Mouse (Mus musculus): ENCODE data around the gene Ankrd12. TPM values are rescaled to one million over a fixed set of nuclear protein-coding genes. Genes with fewer than 3 reads are reported as not detected.
A peak's percentile ranks its signal among the peaks of the same experiment; 100 is the strongest.
"Not testable (repeated sequence)": the region's sequence is repeated elsewhere in the genome, so short reads cannot be mapped to it uniquely, and the experiment has no call there.

Ankrd12 gene
- polyA plus RNA-seq, 1 experiment from 2014 or later: 30.3 TPM

DNA sequence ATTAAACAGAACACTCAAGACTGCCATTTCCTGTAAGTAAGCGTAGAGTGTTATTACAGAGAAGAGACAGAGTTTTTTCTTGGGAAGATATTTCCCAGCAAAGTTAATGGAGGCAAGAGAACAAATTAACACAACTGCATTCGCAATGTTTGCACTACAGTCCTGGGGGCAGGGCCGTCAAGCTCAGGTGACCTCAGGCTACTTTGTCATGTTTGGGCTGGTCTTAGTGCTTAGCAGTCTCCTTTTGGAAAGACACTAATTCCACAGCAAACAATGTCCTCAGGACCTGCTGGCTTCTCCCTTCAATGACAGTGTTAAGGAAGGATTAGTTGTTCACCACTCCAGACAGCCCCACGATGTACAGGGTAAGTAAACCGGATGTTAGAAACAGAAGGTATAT, 35.9 kb downstream of the Ankrd12 start:
- Histone ChIP-seq H3K9ac (ENCODE audit: low read length) (no peak overlapping the region), H3K27ac (ENCODE audit: low read length) (peak overlapping the region; percentile 60), H3K4me2 (ENCODE audit: low read depth, low read length) (no peak overlapping the region), H3K27me3 (ENCODE audit: control insufficient read depth, insufficient read depth, low read length) (no peaks in the 10 kb centered on the region), H3K9me3 (replicated peaks; ENCODE audit: control insufficient read depth, low read length) (no peaks in the 10 kb centered on the region), H3K36me3 (ENCODE audit: control insufficient read depth, insufficient read depth, low read length) (no peaks in the 10 kb centered on the region), H3K4me1 (ENCODE audit: control insufficient read depth, insufficient read depth, low read length) (peaks cover 5% of the 10 kb centered on the region), H3K4me3 (replicated peaks; ENCODE audit: low read length) (no peak overlapping the region)
- 0 out of 2 replicates have a peak, but pooled peaks have one; percentile 29 for ATAC-seq (ENCODE audit: insufficient read depth, low FRiP score)
- 30% methylated on average over 5 of the region's 5 CpGs for WGBS

DNA sequence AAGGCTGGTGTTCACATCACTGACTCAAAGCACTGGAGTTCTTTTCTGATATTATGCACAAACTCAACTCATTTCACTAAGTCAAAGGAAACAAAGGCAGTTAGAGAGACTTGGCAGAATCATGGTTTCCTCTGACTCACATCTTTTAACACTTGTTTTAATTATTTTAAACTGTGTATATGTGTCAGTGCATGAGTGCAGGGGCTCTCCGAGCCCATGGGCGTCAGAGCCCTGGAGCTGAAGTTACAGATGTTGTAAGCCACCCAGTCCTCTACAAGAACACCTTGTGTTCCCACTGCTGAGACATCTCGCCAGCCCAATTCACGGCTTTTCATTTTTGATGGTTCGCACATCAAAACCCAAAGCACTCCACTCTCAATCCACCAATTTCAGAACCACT, 43.6 kb downstream of the Ankrd12 start:
- Histone ChIP-seq H3K4me1 (ENCODE audit: control insufficient read depth, insufficient read depth, low read length) (no peaks in the 10 kb centered on the region), H3K4me2 (ENCODE audit: low read depth, low read length) (no peak overlapping the region), H3K27ac (ENCODE audit: low read length) (no peak overlapping the region), H3K4me3 (replicated peaks; ENCODE audit: low read length) (no peak overlapping the region), H3K36me3 (ENCODE audit: control insufficient read depth, insufficient read depth, low read length) (no peaks in the 10 kb centered on the region), H3K9me3 (replicated peaks; ENCODE audit: control insufficient read depth, low read length) (no peaks in the 10 kb centered on the region), H3K27me3 (ENCODE audit: control insufficient read depth, insufficient read depth, low read length) (no peaks in the 10 kb centered on the region), H3K9ac (ENCODE audit: low read length) (no peak overlapping the region)
- 90% methylated on average over 5 of the region's 5 CpGs for WGBS
- no peak for ATAC-seq (ENCODE audit: insufficient read depth, low FRiP score)

DNA sequence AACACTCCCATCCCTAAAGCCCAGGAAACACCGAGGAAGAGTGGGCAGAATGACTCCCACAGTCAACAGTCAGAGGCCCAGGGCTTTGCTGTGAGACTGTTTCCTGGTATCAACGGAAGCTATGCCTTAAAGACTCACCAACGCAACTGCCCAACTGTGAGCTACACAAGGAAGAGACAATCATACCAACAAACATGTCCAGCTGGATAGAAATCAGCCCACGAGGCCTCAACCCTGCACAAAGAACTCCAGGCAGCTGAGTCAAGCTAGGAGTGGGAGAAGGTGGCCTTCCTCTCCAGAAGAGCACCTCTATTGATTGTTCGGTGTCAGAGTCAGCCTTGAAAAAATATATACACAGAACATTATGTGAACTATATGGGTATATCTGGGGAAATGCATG, 44.9 kb downstream of the Ankrd12 start:
- Histone ChIP-seq H3K9me3 (replicated peaks; ENCODE audit: control insufficient read depth, low read length) (no peaks in the 10 kb centered on the region), H3K27ac (ENCODE audit: low read length) (no peak overlapping the region)
- 80% methylated on average over 5 of the region's 5 CpGs for WGBS

DNA sequence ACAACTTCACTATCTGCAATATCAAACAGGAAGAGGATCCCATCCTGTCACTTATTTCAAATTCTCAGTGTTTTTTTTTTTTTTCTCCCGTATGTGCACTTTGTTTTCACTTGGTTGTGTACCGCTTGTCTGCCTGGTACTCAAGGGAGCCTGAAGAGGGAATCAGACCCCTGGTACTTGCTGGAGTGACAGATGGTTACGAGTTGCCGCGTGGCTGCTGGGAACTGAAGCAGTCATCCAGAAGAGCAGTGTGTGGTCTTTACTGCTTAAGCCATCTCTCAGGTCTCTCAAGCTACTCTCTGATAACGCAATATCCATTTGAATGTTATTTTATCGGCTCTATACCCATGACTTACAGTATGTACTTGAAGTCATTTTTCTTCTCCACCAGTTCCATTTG, 52.7 kb downstream of the Ankrd12 start:
- Histone ChIP-seq H3K4me3 (replicated peaks; ENCODE audit: low read length) (no peak overlapping the region), H3K9ac (ENCODE audit: low read length) (no peak overlapping the region), H3K4me1 (ENCODE audit: control insufficient read depth, insufficient read depth, low read length) (no peaks in the 10 kb centered on the region), H3K27ac (ENCODE audit: low read length) (no peak overlapping the region), H3K4me2 (ENCODE audit: low read depth, low read length) (no peak overlapping the region), H3K36me3 (ENCODE audit: control insufficient read depth, insufficient read depth, low read length) (0 out of 2 replicates have a peak, but pooled peaks cover 8% of the 10 kb centered on the region), H3K9me3 (replicated peaks; ENCODE audit: control insufficient read depth, low read length) (no peaks in the 10 kb centered on the region), H3K27me3 (ENCODE audit: control insufficient read depth, insufficient read depth, low read length) (no peaks in the 10 kb centered on the region)
- WGBS: 92% methylated on average over 7 of the region's 7 CpGs
- ATAC-seq (ENCODE audit: insufficient read depth, low FRiP score): no peak

More for the DNA sequence above, 44.9 kb downstream of the Ankrd12 start:
- ATAC-seq (ENCODE audit: insufficient read depth, low FRiP score): no peak
- H3K36me3 ChIP-seq (ENCODE audit: control insufficient read depth, insufficient read depth, low read length): 0 out of 2 replicates have a peak, but pooled peaks cover 2% of the 10 kb centered on the region
- H3K4me1 ChIP-seq (ENCODE audit: control insufficient read depth, insufficient read depth, low read length): no peaks in the 10 kb centered on the region
- H3K9ac ChIP-seq (ENCODE audit: low read length): no peak overlapping the region
- H3K4me2 ChIP-seq (ENCODE audit: low read depth, low read length): no peak overlapping the region
- no peaks in the 10 kb centered on the region for H3K27me3 ChIP-seq (ENCODE audit: control insufficient read depth, insufficient read depth, low read length)
- H3K4me3 ChIP-seq (replicated peaks; ENCODE audit: low read length): no peak overlapping the region

DNA sequence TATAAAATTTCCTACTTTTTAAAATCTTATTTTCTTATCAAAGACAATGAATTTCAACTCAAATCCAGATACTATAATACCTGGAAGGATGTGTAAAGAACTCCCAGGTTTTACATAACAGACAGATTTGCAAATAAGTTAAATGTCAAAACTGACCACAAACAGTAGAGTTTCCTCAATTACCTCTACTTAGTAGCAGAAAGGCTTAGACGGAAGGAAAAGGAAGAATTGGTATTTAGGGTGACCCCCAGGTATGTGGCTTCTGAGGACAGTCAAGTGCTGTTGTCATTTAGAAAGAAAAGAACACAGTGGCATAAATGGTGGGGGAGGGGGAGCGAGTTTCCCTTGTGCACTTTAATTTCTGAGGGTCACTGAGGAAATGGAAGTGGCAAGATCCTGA, 65.1 kb downstream of the Ankrd12 start:
- no peaks in the 10 kb centered on the region for H3K9me3 ChIP-seq (replicated peaks; ENCODE audit: control insufficient read depth, low read length)
- WGBS: 77% methylated on average over 2 of the region's 2 CpGs
- no peaks in the 10 kb centered on the region for H3K36me3 ChIP-seq (ENCODE audit: control insufficient read depth, insufficient read depth, low read length)
- H3K9ac ChIP-seq (ENCODE audit: low read length): no peak overlapping the region
- no peak overlapping the region for H3K4me3 ChIP-seq (replicated peaks; ENCODE audit: low read length)
- no peaks in the 10 kb centered on the region for H3K4me1 ChIP-seq (ENCODE audit: control insufficient read depth, insufficient read depth, low read length)
- ATAC-seq (ENCODE audit: insufficient read depth, low FRiP score): no peak
- H3K27ac ChIP-seq (ENCODE audit: low read length): no peak overlapping the region
- H3K4me2 ChIP-seq (ENCODE audit: low read depth, low read length): no peak overlapping the region
- H3K27me3 ChIP-seq (ENCODE audit: control insufficient read depth, insufficient read depth, low read length): no peaks in the 10 kb centered on the region

DNA sequence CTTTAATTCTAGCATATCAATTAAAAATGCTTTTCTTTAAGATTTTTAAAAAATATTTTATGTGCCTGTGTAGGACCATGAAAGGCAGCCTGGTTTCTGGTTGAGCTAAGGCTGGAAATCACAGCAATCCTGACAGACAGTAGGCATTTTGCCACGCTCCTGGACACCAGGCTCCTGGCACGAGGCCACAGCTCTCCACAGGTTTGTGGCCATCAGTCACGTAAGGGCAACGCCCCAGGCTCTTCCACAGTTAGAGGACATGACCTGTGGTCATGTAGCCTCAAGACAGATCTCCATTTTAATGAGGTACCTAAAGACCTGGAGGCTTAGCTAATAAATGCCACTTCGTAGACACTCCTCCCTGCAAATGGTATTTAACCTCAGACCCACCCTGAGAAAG, 69.0 kb downstream of the Ankrd12 start:
- H3K4me1 ChIP-seq (ENCODE audit: control insufficient read depth, insufficient read depth, low read length): no peaks in the 10 kb centered on the region
- H3K9ac ChIP-seq (ENCODE audit: low read length): no peak overlapping the region
- 64% methylated on average over 5 of the region's 5 CpGs for WGBS
- no peaks in the 10 kb centered on the region for H3K9me3 ChIP-seq (replicated peaks; ENCODE audit: control insufficient read depth, low read length)
- no peak overlapping the region for H3K4me2 ChIP-seq (ENCODE audit: low read depth, low read length)
- no peak overlapping the region for H3K4me3 ChIP-seq (replicated peaks; ENCODE audit: low read length)
- no peaks in the 10 kb centered on the region for H3K27me3 ChIP-seq (ENCODE audit: control insufficient read depth, insufficient read depth, low read length)
- H3K27ac ChIP-seq (ENCODE audit: low read length): no peak overlapping the region
- no peaks in the 10 kb centered on the region for H3K36me3 ChIP-seq (ENCODE audit: control insufficient read depth, insufficient read depth, low read length)
- no peak for ATAC-seq (ENCODE audit: insufficient read depth, low FRiP score)

DNA sequence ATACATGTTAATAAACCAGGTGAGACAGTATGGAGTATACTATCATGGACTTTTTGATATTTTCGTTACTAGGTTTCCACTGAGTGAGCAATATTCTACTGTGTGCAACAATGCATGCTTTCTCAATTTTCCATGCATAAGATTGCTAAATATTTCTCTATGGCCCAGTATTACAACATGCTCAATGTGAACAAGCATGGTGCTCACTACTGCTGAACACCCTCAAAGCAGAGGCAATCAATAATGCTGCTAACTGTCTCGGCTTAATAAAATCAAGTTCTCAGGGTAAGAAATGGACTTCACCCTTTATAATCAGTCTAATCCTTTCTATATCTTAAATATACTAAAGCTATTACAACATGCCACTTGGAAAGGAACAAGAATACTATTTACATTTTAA, 69.4 kb downstream of the Ankrd12 start:
- Histone ChIP-seq H3K4me3 (replicated peaks; ENCODE audit: low read length) (no peak overlapping the region), H3K27ac (ENCODE audit: low read length) (no peak overlapping the region), H3K9ac (ENCODE audit: low read length) (no peak overlapping the region), H3K9me3 (replicated peaks; ENCODE audit: control insufficient read depth, low read length) (no peaks in the 10 kb centered on the region), H3K4me1 (ENCODE audit: control insufficient read depth, insufficient read depth, low read length) (no peaks in the 10 kb centered on the region), H3K36me3 (ENCODE audit: control insufficient read depth, insufficient read depth, low read length) (no peaks in the 10 kb centered on the region), H3K27me3 (ENCODE audit: control insufficient read depth, insufficient read depth, low read length) (no peaks in the 10 kb centered on the region), H3K4me2 (ENCODE audit: low read depth, low read length) (no peak overlapping the region)
- WGBS: 78% methylated on average over 2 of the region's 2 CpGs
- no peak for ATAC-seq (ENCODE audit: insufficient read depth, low FRiP score)

DNA sequence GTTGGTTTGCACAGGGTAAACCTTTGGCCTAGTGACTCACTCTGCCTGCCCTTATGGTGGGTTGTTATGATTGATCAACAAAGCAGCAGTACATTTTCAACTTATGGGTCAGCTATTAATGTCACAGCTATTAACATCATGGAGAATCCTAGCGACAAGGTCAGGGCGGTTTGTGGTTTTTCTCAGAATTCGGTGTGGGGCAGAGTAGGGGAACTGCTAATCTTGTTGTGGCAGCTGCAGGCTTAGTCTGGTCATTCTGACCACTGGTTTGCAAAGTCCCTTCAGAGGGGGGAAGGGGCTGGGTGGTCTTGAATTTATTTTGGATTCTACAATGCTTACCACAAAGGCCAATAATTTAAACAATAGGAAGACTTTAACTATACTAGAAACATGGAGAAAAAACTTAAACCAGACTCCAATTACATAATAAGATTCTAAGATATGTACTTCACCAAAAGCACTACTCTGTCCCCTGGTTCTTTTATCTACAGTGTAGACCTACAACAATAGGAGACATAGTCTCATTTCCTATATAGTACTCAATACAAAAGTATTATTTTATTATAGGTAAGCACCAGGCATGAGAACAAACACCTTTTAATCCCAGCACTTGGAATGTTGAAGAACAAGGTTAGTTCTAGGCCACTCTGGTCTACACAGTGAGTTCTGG, 88.6 kb downstream of the Ankrd12 start:
- Histone ChIP-seq H3K4me3 (replicated peaks; ENCODE audit: low read length) (no peak overlapping the region), H3K9me3 (replicated peaks; ENCODE audit: control insufficient read depth, low read length) (no peaks in the 10 kb centered on the region), H3K9ac (ENCODE audit: low read length) (no peak overlapping the region), H3K4me1 (ENCODE audit: control insufficient read depth, insufficient read depth, low read length) (no peaks in the 10 kb centered on the region), H3K27me3 (ENCODE audit: control insufficient read depth, insufficient read depth, low read length) (no peaks in the 10 kb centered on the region), H3K4me2 (ENCODE audit: low read depth, low read length) (no peak overlapping the region), H3K36me3 (ENCODE audit: control insufficient read depth, insufficient read depth, low read length) (no peaks in the 10 kb centered on the region), H3K27ac (ENCODE audit: low read length) (no peak overlapping the region)
- 80% methylated on average over 3 of the region's 3 CpGs for WGBS
- no peak for ATAC-seq (ENCODE audit: insufficient read depth, low FRiP score)

DNA sequence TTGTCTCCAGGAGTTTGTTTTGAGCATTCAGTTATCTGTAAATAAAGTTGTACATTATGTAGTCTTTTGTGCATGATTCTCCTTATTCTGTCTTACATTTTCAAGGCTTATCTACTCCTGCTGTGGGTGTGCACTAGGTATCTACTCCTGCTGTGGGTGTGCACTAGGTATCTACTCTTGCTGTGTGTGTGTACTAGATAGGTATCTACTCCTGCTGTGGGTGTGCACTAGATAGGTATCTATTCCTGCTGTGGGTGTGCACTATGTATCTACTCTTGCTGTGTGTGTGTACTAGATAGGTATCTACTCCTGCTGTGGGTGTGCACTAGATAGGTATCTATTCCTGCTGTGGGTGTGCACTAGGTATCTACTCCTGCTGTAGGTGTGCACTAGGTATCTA, 100.2 kb downstream of the Ankrd12 start:
- not testable (repeated sequence) for ATAC-seq (ENCODE audit: insufficient read depth, low FRiP score); H3K9ac ChIP-seq (ENCODE audit: low read length); H3K4me1 ChIP-seq (ENCODE audit: control insufficient read depth, insufficient read depth, low read length); H3K36me3 ChIP-seq (ENCODE audit: control insufficient read depth, insufficient read depth, low read length); H3K4me3 ChIP-seq (replicated peaks; ENCODE audit: low read length); H3K27ac ChIP-seq (ENCODE audit: low read length); H3K4me2 ChIP-seq (ENCODE audit: low read depth, low read length); H3K9me3 ChIP-seq (replicated peaks; ENCODE audit: control insufficient read depth, low read length); H3K27me3 ChIP-seq (ENCODE audit: control insufficient read depth, insufficient read depth, low read length)
